9 mouse cellular contexts compared by ENCODE assay signal in genomic region chr1:10835653-10836415, GRCm38 (mm10).
DNase-seq lines count a peak whose midpoint lies in the region; ATAC-seq lines count a peak whose summit lies in the region.
"Had no signal": no experiment of that assay in that cellular context is flagged by ENCODE, and none has a peak within 500 bp of the region (broad histone marks: within the 10 kb centered on the region; RNA-seq: fewer than 3 reads in every experiment).

No protein-coding gene starts in this region.

- H3K4me1 ChIP-seq in forebrain, embryonic 12.5 days = no peaks in the 10 kb centered on the region
- H3K4me1 ChIP-seq in midbrain, embryonic 14.5 days (ENCODE audit: control insufficient read depth, insufficient read depth, low read length) = no peaks in the 10 kb centered on the region
- H3K4me1 ChIP-seq: heart, embryonic 13.5 days had no signal

- ATAC-seq in forebrain, embryonic 12.5 days (ENCODE audit: low FRiP score) = peak; percentile 72; the same call in 1 of the 2 replicates
- peak; percentile 29; the same call in 1 of the 2 replicates for ATAC-seq in midbrain, embryonic 14.5 days (ENCODE audit: low FRiP score, low TSS enrichment)

- no peaks in the 10 kb centered on the region for H3K9me3 ChIP-seq in forebrain, embryonic 12.5 days
- no peaks in the 10 kb centered on the region; the same call in 1 of the 2 replicates for H3K9me3 ChIP-seq in midbrain, embryonic 14.5 days (ENCODE audit: control insufficient read depth, low read length)

- no peak overlapping the region for H3K4me2 ChIP-seq in forebrain, embryonic 12.5 days
- no peak overlapping the region for H3K4me2 ChIP-seq in midbrain, embryonic 14.5 days (ENCODE audit: low read length)
- H3K4me2 ChIP-seq: heart, embryonic 13.5 days had no signal

- peak; percentile 21 for DNase-seq in gastrocnemius, adult 18-20 months (ENCODE audit: low spot score)
- no peak for DNase-seq in gastrocnemius, adult 8-10 months (ENCODE audit: low spot score in 2 of 2)
- peak; percentile 77 for DNase-seq in ES-CJ7 (ENCODE audit: low read depth, low spot score)
- DNase-seq in layer of hippocampus, adult 11-12 months (ENCODE audit: low spot score) = peak; percentile 59
- DNase-seq in midbrain, embryonic 14.5 days = peak; percentile 86
- DNase-seq in spleen, postnatal 14 days (ENCODE audit: low spot score in 2 of 2) = no peak
- DNase-seq in ovary, postnatal 36 days (ENCODE audit: low spot score) = no peak

- no peaks in the 10 kb centered on the region for H3K36me3 ChIP-seq in forebrain, embryonic 12.5 days (replicated peaks)
- H3K36me3 ChIP-seq in midbrain, embryonic 14.5 days (ENCODE audit: control insufficient read depth, insufficient read depth, low read length) = no peaks in the 10 kb centered on the region
- H3K36me3 ChIP-seq: heart, embryonic 13.5 days had no signal

- H3K9ac ChIP-seq in forebrain, embryonic 12.5 days = no peak overlapping the region
- no peak overlapping the region for H3K9ac ChIP-seq in midbrain, embryonic 14.5 days (replicated peaks; ENCODE audit: low read length)
- H3K9ac ChIP-seq: heart, embryonic 13.5 days had no signal

- no peak overlapping the region for H3K27ac ChIP-seq in forebrain, embryonic 12.5 days
- no peak overlapping the region for H3K27ac ChIP-seq in midbrain, embryonic 14.5 days (replicated peaks; ENCODE audit: low read depth, low read length)
- H3K27ac ChIP-seq: heart, embryonic 13.5 days had no signal

- no peak overlapping the region for H3K4me3 ChIP-seq in forebrain, embryonic 12.5 days (replicated peaks)
- no peak overlapping the region for H3K4me3 ChIP-seq in midbrain, embryonic 14.5 days (replicated peaks; ENCODE audit: low read depth, low read length)
- H3K4me3 ChIP-seq: heart, embryonic 13.5 days had no signal

- WGBS in forebrain, embryonic 12.5 days = 75% methylated on average over 6 of the region's 6 CpGs
- 59% methylated on average over 6 of the region's 6 CpGs for WGBS in midbrain, embryonic 14.5 days

- H3K27me3 ChIP-seq in forebrain, embryonic 12.5 days = no peaks in the 10 kb centered on the region
- H3K27me3 ChIP-seq in midbrain, embryonic 14.5 days (ENCODE audit: control insufficient read depth, insufficient read depth, low read length) = no peaks in the 10 kb centered on the region
- H3K27me3 ChIP-seq: heart, embryonic 13.5 days had no signal

Comparison
In these comparisons a context has a peak if more than half of its experiments do, and no peak if none do; other contexts are left out.
1. DNase-seq: peak in gastrocnemius, adult 18-20 months (single experiment), ES-CJ7 (single experiment), layer of hippocampus, adult 11-12 months (single experiment) and midbrain, embryonic 14.5 days (single experiment); none in gastrocnemius, adult 8-10 months (0 of 2), spleen, postnatal 14 days (0 of 2) and ovary, postnatal 36 days (single experiment).